Mouse (Mus musculus) spleen, adult 2 months (tissue): ENCODE measurements around the gene Ice1.

Source experiments
- CTCF ChIP-seq: fragments of 200-500 bp; IDR thresholded peaks from 2 replicates; pipeline ENCODE4 v1.5.1; 2011; ENCODE audit warnings: mild to moderate bottlenecking, inconsistent platforms; ENCODE audit not compliant: insufficient read depth, insufficient read length, insufficient replicate concordance; ENCODE audit errors: extremely low read depth
- POLR2A ChIP-seq: fragments of 200-500 bp; IDR thresholded peaks from 2 replicates; pipeline ENCODE4 v1.6.1; 2011; ENCODE audit warnings: low read depth, low read length, inconsistent platforms

- TF ChIP-seq POLR2A (peak; percentile 21; the same call in 1 of the 2 replicates), CTCF (peak; percentile 36; the same call in 1 of the 2 replicates)
Measured at GRCm38 (mm10) chr13:70637662-70638291, 343 bp upstream of the Ice1 start.
